22 mouse cellular contexts compared by ENCODE assay signal in the genomic region with DNA sequence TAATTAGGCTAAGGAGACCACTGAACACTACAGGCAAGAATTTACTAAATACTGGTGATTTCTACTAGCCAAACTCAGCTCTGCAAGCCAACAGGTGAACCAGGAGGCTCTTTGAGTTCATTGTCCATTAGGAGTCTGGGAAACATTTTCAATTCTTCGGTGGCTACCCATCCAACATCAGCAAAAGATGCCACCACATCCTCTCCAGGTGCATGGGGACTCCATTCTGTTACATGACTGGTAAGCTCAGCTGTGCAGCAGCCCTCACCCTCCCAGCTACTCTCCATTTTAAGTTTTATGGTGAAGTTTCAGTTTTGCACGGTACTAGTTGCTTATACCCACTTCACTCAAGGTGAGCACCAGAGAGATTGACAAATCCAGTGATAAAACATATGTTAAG. TPM values are rescaled to one million over a fixed set of nuclear protein-coding genes. Genes with fewer than 3 reads are reported as not detected.
A peak's percentile ranks its signal among the peaks of the same experiment; 100 is the strongest.
DNase-seq lines count a peak whose midpoint lies in the region; ATAC-seq and TF ChIP-seq lines count a peak whose summit lies in the region.
"Had no signal": no experiment of that assay in that cellular context is flagged by ENCODE, and none has a peak within 500 bp of the region (broad histone marks: within the 10 kb centered on the region; RNA-seq: fewer than 3 reads in every experiment).

No protein-coding gene starts in this region.

- TF ChIP-seq EP300 in CH12.LX (IDR thresholded peaks at IDR 0.05; ENCODE audit: low read length), result peak; percentile 49

- no peaks in the 10 kb centered on the region; the same call in 1 of the 2 replicates for H3K79me2 ChIP-seq in CH12.LX (replicated peaks; ENCODE audit: control insufficient read depth, extremely low read depth, insufficient read depth, poor library complexity, severe bottlenecking)

- 87% methylated on average over 2 of the region's 2 CpGs for WGBS in heart, embryonic 12.5 days

- H3K9ac ChIP-seq in CH12.LX (ENCODE audit: insufficient read depth, low read depth), result peak overlapping the region; percentile 34; the same call in 1 of the 2 replicates
- no peak overlapping the region for H3K9ac ChIP-seq in heart, embryonic 12.5 days

- no peaks in the 10 kb centered on the region for H3K36me3 ChIP-seq in testis, adult 2 months (ENCODE audit: control insufficient read depth, insufficient read depth, low read length)
- no peaks in the 10 kb centered on the region for H3K36me3 ChIP-seq in CH12.LX (replicated peaks in 1 of 2; ENCODE audit: control insufficient read depth in 1 of 2, insufficient read depth in 1 of 2, low read length in 1 of 2)
- no peaks in the 10 kb centered on the region for H3K36me3 ChIP-seq in heart, embryonic 12.5 days
- H3K36me3 ChIP-seq: G1E had no signal

- peaks cover 4% of the 10 kb centered on the region for H3K4me1 ChIP-seq in testis, adult 2 months (ENCODE audit: control insufficient read depth, insufficient read depth, low read length)
- H3K4me1 ChIP-seq in CH12.LX (ENCODE audit: control insufficient read depth in 1 of 2, insufficient read depth in 2 of 2), result peaks cover 5 to 47% of the 10 kb centered on the region in 2 experiments; a peak in 2 of 4 replicates
- H3K4me1 ChIP-seq in heart, embryonic 12.5 days (replicated peaks), result peaks cover 6% of the 10 kb centered on the region; the same call in 1 of the 2 replicates

- H3K27me3 ChIP-seq in testis, adult 2 months (ENCODE audit: control insufficient read depth, insufficient read depth, low read length), result no peaks in the 10 kb centered on the region
- H3K27me3 ChIP-seq in CH12.LX (replicated peaks), result no peaks in the 10 kb centered on the region
- H3K27me3 ChIP-seq in heart, embryonic 12.5 days (replicated peaks), result no peaks in the 10 kb centered on the region
- H3K27me3 ChIP-seq: Patski had no signal

- H3K4me2 ChIP-seq in CH12.LX (ENCODE audit: insufficient read depth, low read depth, poor library complexity, severe bottlenecking), result peak overlapping the region; percentile 98
- no peak overlapping the region for H3K4me2 ChIP-seq in heart, embryonic 12.5 days

- dilution Hi-C loops in CH12.LX (cut with MboI; ENCODE audit: extremely low pct_ligation_motif_present, extremely low pct_unique_long_range_greater_than_20kb, low sequenced_read_pairs), result no loop called here

- no peak for TF ChIP-seq POLR2A in testis, adult 2 months (IDR thresholded peaks at IDR 0.05; ENCODE audit: control insufficient read depth, low read depth, low read length)
- TF ChIP-seq POLR2A in CH12.LX (IDR thresholded peaks at IDR 0.05; ENCODE audit: low read depth, low read length), result no peak

- no peak for ATAC-seq in heart, embryonic 12.5 days (ENCODE audit: insufficient number of reproducible peaks, low FRiP score)
- ATAC-seq: activated CD4-positive, CD25-positive, alpha-beta regulatory T cell, adult 4 months; CD4-positive, CD25-positive, alpha-beta regulatory T cell, adult 4 months; Patski had no signal

- no peak for TF ChIP-seq RAD21 in CH12.LX (IDR thresholded peaks at IDR 0.05; ENCODE audit: low read depth, low read length)

- TF ChIP-seq CTCF in testis, adult 2 months (IDR thresholded peaks at IDR 0.05; ENCODE audit: control insufficient read depth, insufficient read depth, insufficient replicate concordance, low read depth, low read length), result no peak
- TF ChIP-seq CTCF in CH12.LX (conservative IDR thresholded peaks at IDR 0.05 in 1 of 2, IDR thresholded peaks at IDR 0.05 in 1 of 2; ENCODE audit: low read depth in 2 of 2, low read length in 2 of 2), result no peak

- in situ Hi-C loops in CH12.LX (cut with MboI; ENCODE audit: low pct_ligation_motif_present, low pct_unique_long_range_greater_than_20kb, low sequenced_read_pairs), result loop anchor here (10.0 kb wide), 1 partner anchor 85 kb away; no protein-coding TSS in a partner anchor

- H3K9me3 ChIP-seq in CH12.LX (replicated peaks; ENCODE audit: low read length), result no peaks in the 10 kb centered on the region
- no peaks in the 10 kb centered on the region for H3K9me3 ChIP-seq in heart, embryonic 12.5 days (replicated peaks)
- H3K9me3 ChIP-seq: G1E had no signal

- H3K27ac ChIP-seq in testis, adult 2 months (ENCODE audit: control insufficient read depth, insufficient read depth, low read depth, low read length), result no peak overlapping the region
- peak overlapping the region; percentile 81 for H3K27ac ChIP-seq in CH12.LX (ENCODE audit: insufficient read depth, low read depth)
- no peak overlapping the region for H3K27ac ChIP-seq in heart, embryonic 12.5 days (ENCODE audit: poor library complexity, severe bottlenecking)

- peak overlapping the region; percentile 39; the same call in 1 of the 2 replicates for H3K4me3 ChIP-seq in testis, adult 2 months (ENCODE audit: control insufficient read depth, low read depth, low read length)
- H3K4me3 ChIP-seq in CH12.LX (replicated peaks in 1 of 3; ENCODE audit: low read depth in 2 of 3, low read length in 2 of 3, poor library complexity in 1 of 3), result peak overlapping the region; percentile 36 to 47 (median 36)
- H3K4me3 ChIP-seq in heart, embryonic 12.5 days, result no peak overlapping the region

- DNase-seq in testis, postnatal 10 days (ENCODE audit: low spot score), result no peak
- peak; percentile 84 for DNase-seq in A20 (ENCODE audit: low read depth, low spot score)
- peak; percentile 59 for DNase-seq in CH12.LX (ENCODE audit: extremely low read depth)
- no peak for DNase-seq in kidney, adult 11 months
- DNase-seq: adrenal gland, adult 2 months; adrenal gland, adult 8-10 months; adrenal gland, postnatal 10 days; adrenal gland, postnatal 14 days; adrenal gland, postnatal 25 days; adrenal gland, postnatal 36 days; B cell, adult 2 months; cerebellum, adult 11 months; cerebellum, adult 11-12 months; cerebellum, adult 18-20 months; cerebellum, adult 2 months; cerebellum, adult 8-10 months had no signal

TF ChIP-seq in CH12.LX, 34 proteins besides CTCF, POLR2A, EP300 and RAD21:
- TF ChIP-seq SIN3A (IDR thresholded peaks at IDR 0.05; ENCODE audit: low read length), result no peak; the same call in 1 of the 2 replicates
- no peak for TF ChIP-seq MXI1 (IDR thresholded peaks at IDR 0.05; ENCODE audit: low read depth, low read length)
- no peak for TF ChIP-seq ZMIZ1 (IDR thresholded peaks at IDR 0.05; ENCODE audit: low read depth, low read length)
- no peak for TF ChIP-seq NRF1 (IDR thresholded peaks at IDR 0.05; ENCODE audit: low read depth, low read length)
- TF ChIP-seq PAX5 (IDR thresholded peaks at IDR 0.05; ENCODE audit: low read length), result no peak
- TF ChIP-seq MAX (IDR thresholded peaks at IDR 0.05; ENCODE audit: low read length), result no peak
- TF ChIP-seq ZNF384 (IDR thresholded peaks at IDR 0.05; ENCODE audit: low read depth, low read length), result no peak
- TF ChIP-seq RCOR1 (conservative IDR thresholded peaks at IDR 0.05; ENCODE audit: low read depth, low read length), result no peak
- no peak for TF ChIP-seq MEF2A (IDR thresholded peaks at IDR 0.05; ENCODE audit: borderline replicate concordance, low read depth, low read length)
- no peak for TF ChIP-seq MYC (IDR thresholded peaks at IDR 0.05; ENCODE audit: low read depth, low read length)
- TF ChIP-seq TCF12 (IDR thresholded peaks at IDR 0.05; ENCODE audit: low read depth, low read length), result peak; percentile 47; the same call in 1 of the 2 replicates
- TF ChIP-seq ETS1 (conservative IDR thresholded peaks at IDR 0.05; ENCODE audit: low read depth, low read length), result peak; percentile 27; the same call in 1 of the 2 replicates
- no peak for TF ChIP-seq ELF1 (IDR thresholded peaks at IDR 0.05; ENCODE audit: low read depth, low read length)
- TF ChIP-seq HCFC1 (IDR thresholded peaks at IDR 0.05; ENCODE audit: low read depth, low read length), result no peak
- TF ChIP-seq BHLHE40 (IDR thresholded peaks at IDR 0.05; ENCODE audit: low read depth, low read length), result no peak
- TF ChIP-seq IRF4 (IDR thresholded peaks at IDR 0.05; ENCODE audit: low read depth, low read length), result peak; percentile 28; the same call in 1 of the 2 replicates
- TF ChIP-seq E2F4 (IDR thresholded peaks at IDR 0.05; ENCODE audit: insufficient replicate concordance, low read depth, low read length), result no peak
- no peak for TF ChIP-seq KAT2A (IDR thresholded peaks at IDR 0.05; ENCODE audit: insufficient replicate concordance, low read length)
- no peak for TF ChIP-seq MAZ (IDR thresholded peaks at IDR 0.05; ENCODE audit: low read depth, low read length)
- TF ChIP-seq UBTF (IDR thresholded peaks at IDR 0.05; ENCODE audit: low read depth, low read length), result no peak
- no peak for TF ChIP-seq ZKSCAN1 (IDR thresholded peaks at IDR 0.05; ENCODE audit: borderline replicate concordance, low read depth, low read length)
- no peak for TF ChIP-seq JUN (IDR thresholded peaks at IDR 0.05; ENCODE audit: insufficient read depth, low read depth, low read length)

RNA-seq across cellular contexts. Expression of a gene that starts 3.8 kb away (rescaled TPM):
- polyA plus RNA-seq in testis, adult 2 months (2012; rRNA removed), result 13.4 and 17.7 TPM in 2 replicates
- total RNA-seq in CH12.LX (2012; rRNA removed) (4.8 and 5.8 TPM in 2 replicates), CH12.LX (2014; rRNA removed) (5.5 and 5.8 TPM in 2 replicates)
- 6.5 and 7.5 TPM in 2 replicates for polyA plus RNA-seq in CH12.LX (2012; ENCODE audit: insufficient read length, low read depth)
- polyA plus RNA-seq in heart, embryonic 12.5 days (2016; fragmentation: Nextera tagmentation; extraction: Ambion mirVana), result 20.8 TPM in 2 replicates

Comparison
In these comparisons a context has a peak if more than half of its experiments do, and no peak if none do; other contexts are left out.
1. DNase-seq: peak in A20 (single experiment) and CH12.LX (single experiment); none in testis, postnatal 10 days (single experiment) and kidney, adult 11 months (single experiment).